Mouse (Mus musculus) midbrain, embryonic 11.5 days (tissue): ENCODE measurements at regions not wholly inside any gene's neighbourhood (a gene's known extent, or its start where the extent isn't known, plus 50 kb on each side); places are given as distances from the start of the nearest gene placed in this dataset.

Experiments
- ATAC-seq: fragments of 200-750 bp; cut with Nextera tagmentation; 2 replicates; pipeline ENCODE4 v1.8.0; 2017; ENCODE audit warnings: moderate TSS enrichment, moderate library complexity; ENCODE audit not compliant: low FRiP score
- DNase-seq: peaks from one replicate; pipeline ENCODE4 v3.0.0; 2015; ENCODE audit warnings: low spot score; ENCODE audit errors: missing footprints
- H3K27ac ChIP-seq: fragments of 300-500 bp; sonication (generic); 2 replicates; pipeline ENCODE4 v1.5.1; 2014; ENCODE audit warnings: low read depth, low read length
- H3K27me3 ChIP-seq: fragments of 300-500 bp; sonication (generic); 2 replicates; pipeline ENCODE4 v1.6.1; 2014; ENCODE audit warnings: mild to moderate bottlenecking, low read length, moderate library complexity, mixed read lengths; ENCODE audit not compliant: control insufficient read depth, insufficient read depth
- H3K36me3 ChIP-seq: fragments of 300-500 bp; sonication (generic); 2 replicates; pipeline ENCODE4 v1.6.1; 2014; ENCODE audit warnings: mild to moderate bottlenecking, low read length, moderate library complexity, mixed read lengths; ENCODE audit not compliant: control insufficient read depth, insufficient read depth
- H3K4me1 ChIP-seq: fragments of 300-500 bp; sonication (generic); 2 replicates; pipeline ENCODE4 v1.6.1; 2014; ENCODE audit warnings: low read length; ENCODE audit not compliant: control insufficient read depth, insufficient read depth
- H3K4me2 ChIP-seq: fragments of 300-500 bp; sonication (generic); 2 replicates; pipeline ENCODE4 v1.6.1; 2014; ENCODE audit warnings: mild to moderate bottlenecking, moderate library complexity
- H3K4me3 ChIP-seq: fragments of 300-500 bp; sonication (generic); 2 replicates; pipeline ENCODE4 v1.5.1; 2014; ENCODE audit warnings: low read depth, low read length
- H3K9ac ChIP-seq: fragments of 300-500 bp; sonication (generic); 2 replicates; pipeline ENCODE4 v1.6.1; 2014; ENCODE audit warnings: low read length
- H3K9me3 ChIP-seq: fragments of 300-500 bp; sonication (generic); 2 replicates; pipeline ENCODE4 v1.6.1; 2016; ENCODE audit warnings: low read length; ENCODE audit not compliant: control insufficient read depth
- WGBS: fragments of 180-500 bp; shearing (Covaris S2); extraction: QIAGEN DNeasy Blood & Tissue Kit; methylation state at CpG from one replicate; pipeline ENCODE4 v1.1.7; 2014; 5-methylcytosine and 5-hydroxymethylcytosine counted together

DNA sequence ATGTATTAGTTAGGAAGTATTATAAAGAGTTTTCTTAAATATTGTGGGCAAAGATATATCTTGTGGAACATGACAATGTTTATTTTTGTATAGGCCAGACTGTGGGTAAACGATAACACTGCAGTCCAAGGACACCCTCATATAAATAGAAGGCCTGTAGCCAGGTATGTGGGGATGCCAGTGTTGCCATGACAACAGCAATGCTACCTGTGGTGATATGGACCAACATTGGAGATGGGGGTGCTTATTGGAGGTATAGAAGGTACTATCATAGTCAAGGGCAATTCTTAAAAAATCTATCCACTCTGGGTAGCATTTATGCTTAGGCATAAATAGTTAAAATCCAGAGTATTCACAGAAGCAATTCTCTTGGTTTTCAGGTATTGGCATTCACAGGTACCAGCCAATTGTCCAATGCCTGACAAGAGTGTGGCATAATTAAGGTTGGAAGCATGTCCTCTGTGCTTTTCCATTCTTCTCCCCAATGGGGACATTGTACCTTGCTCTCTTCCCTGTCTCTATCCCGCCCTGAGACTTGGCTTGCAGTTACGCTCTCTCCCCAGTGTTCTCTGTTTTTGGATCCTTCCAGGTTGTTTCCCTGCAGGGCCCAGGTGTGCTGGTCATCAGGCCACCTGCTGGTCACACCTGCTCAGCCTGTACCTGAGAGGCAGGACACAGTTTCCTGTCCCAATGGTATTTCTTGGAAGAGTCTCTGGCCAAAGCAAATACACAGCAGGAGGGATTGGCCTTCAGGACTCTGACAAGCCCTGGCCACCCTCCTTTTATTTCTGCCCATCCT is 146.1 kb upstream of the Astn2 start:
- H3K4me3 ChIP-seq, result no peak overlapping the region
- 72% methylated on average over 3 of the region's 3 CpGs for WGBS
- H3K4me2 ChIP-seq, result no peak overlapping the region
- H3K27me3 ChIP-seq, result no peaks in the 10 kb centered on the region; the same call in 1 of the 2 replicates
- ATAC-seq (no peak), DNase-seq (no peak)
- no peak overlapping the region for H3K9ac ChIP-seq
- no peaks in the 10 kb centered on the region for H3K4me1 ChIP-seq
- H3K27ac ChIP-seq, result no peak overlapping the region
- H3K9me3 ChIP-seq, result no peaks in the 10 kb centered on the region
- no peaks in the 10 kb centered on the region for H3K36me3 ChIP-seq

DNA sequence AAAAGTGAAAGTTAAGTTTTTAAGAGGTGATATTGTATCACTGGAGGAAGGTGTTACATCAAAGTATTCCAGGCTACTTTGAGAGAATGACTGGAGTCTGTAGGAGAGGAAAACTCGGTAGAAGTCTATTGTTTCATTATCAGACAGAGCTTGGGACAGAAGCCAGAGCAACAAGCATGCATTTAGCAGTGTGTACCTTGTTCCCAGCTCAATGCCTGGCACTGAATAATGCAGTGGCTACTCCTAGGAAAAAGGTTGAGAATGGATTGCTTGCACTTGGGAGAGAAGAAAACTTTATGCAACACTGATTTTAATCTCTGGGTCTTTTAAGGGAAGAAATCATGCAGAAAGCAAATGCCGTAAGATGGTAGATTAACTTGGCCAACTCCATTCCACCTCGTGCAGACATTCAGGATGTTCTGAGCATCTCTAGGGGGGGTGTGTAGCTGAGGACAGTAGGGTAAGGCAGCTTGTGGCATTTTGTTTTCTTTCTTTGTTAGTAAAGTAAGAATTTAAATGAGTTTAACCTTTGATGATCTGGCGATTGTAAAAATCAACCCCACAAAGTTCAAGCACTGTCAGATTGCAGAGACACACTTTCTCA is 138.5 kb upstream of the Astn2 start:
- DNase-seq (no peak), ATAC-seq (no peak; the same call in 1 of the 2 replicates)
- Histone ChIP-seq H3K4me1 (no peaks in the 10 kb centered on the region), H3K4me2 (no peak overlapping the region), H3K4me3 (no peak overlapping the region), H3K9me3 (no peaks in the 10 kb centered on the region), H3K9ac (no peak overlapping the region), H3K27me3 (no peaks in the 10 kb centered on the region; the same call in 1 of the 2 replicates), H3K27ac (no peak overlapping the region), H3K36me3 (no peaks in the 10 kb centered on the region)
- 35% methylated on average over 4 of the region's 4 CpGs for WGBS

DNA sequence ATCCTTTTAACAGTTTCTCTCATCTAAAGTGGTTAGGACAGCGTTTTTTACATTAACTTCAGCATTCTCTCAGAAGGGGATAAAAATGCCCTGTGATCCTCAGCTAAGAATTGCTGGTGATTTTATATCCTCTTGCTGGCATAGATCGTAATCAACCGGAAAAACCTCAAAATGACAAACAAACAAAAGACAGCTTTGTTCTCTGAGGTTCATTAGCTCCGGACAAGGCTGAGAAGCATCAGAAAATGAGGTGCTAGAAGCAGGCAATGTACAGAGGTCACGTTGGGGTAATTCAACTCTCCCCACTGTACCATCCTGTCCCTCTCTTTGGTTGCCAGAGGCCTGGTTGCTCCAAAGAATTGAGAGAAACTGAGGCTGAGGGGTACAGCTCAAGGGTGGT is 120.0 kb upstream of the Astn2 start:
- WGBS, result 88% methylated on average over 5 of the region's 5 CpGs

DNA sequence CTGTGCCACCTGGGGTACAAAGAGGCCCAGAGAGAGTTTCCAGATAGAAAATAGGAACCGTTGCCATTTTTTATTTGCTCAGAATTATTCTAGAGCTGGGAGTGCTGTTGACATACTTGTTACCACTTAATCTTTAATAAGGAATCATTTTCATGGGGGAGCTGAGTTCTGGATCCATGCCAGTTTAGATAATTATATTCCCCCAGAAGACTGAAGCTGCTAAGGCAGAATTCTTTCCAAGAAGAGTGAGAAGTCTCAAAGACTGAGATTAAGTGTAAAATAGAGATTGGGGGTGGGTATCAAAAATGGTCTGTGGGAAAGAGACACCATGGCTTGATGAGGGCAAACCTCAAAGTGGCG is 119.5 kb upstream of the Astn2 start:
- no peak overlapping the region for H3K9ac ChIP-seq
- no peaks in the 10 kb centered on the region for H3K9me3 ChIP-seq
- H3K4me2 ChIP-seq, result no peak overlapping the region
- no peaks in the 10 kb centered on the region for H3K4me1 ChIP-seq
- no peaks in the 10 kb centered on the region for H3K27me3 ChIP-seq
- DNase-seq, result no peak
- no peak overlapping the region for H3K27ac ChIP-seq
- H3K4me3 ChIP-seq, result no peak overlapping the region
- no peaks in the 10 kb centered on the region for H3K36me3 ChIP-seq
- 93% methylated on average over 2 of the region's 2 CpGs for whole genome bisulfite sequencing
- no peak for ATAC-seq

More for the DNA sequence above, 120.0 kb upstream of the Astn2 start:
- no peaks in the 10 kb centered on the region for H3K27me3 ChIP-seq
- no peaks in the 10 kb centered on the region for H3K4me1 ChIP-seq
- no peaks in the 10 kb centered on the region for H3K9me3 ChIP-seq
- no peak overlapping the region for H3K4me3 ChIP-seq
- no peaks in the 10 kb centered on the region for H3K36me3 ChIP-seq
- no peak overlapping the region for H3K27ac ChIP-seq
- no peak for DNase-seq
- no peak for ATAC-seq
- no peak overlapping the region for H3K9ac ChIP-seq
- no peak overlapping the region for H3K4me2 ChIP-seq

DNA sequence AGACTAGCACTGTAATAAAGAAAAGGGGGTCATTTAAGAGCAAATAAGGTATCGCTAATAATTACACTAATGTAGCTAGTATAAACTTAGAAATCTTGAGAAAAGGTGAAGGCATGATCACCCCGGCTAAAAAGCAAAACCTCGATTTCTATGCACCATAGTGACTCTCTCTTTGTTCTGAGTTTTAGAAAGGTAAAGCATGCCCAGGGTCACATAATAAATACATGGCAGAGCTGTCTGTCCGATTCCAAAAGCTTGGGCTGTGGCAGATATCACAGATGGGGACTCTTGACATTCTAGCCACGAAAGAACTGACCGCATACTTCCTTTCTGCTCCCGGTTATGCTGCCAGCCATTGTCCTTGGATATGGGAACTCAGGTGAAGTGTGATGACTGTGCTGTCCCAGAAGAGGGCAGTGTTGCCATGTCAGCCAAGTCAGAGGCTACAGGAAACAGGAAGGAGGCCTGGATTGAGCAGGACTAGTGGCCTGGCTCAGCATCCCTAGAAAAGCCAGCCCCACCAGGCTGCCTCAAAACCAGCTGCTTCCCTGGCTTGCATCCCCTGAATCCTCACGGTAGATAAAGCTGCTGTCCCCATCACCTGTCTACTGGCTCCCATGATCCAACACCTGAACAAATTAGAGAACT is 119.0 kb upstream of the Astn2 start:
- WGBS, result 48% methylated on average over 8 of the region's 8 CpGs
- no peak overlapping the region for H3K27ac ChIP-seq

DNA sequence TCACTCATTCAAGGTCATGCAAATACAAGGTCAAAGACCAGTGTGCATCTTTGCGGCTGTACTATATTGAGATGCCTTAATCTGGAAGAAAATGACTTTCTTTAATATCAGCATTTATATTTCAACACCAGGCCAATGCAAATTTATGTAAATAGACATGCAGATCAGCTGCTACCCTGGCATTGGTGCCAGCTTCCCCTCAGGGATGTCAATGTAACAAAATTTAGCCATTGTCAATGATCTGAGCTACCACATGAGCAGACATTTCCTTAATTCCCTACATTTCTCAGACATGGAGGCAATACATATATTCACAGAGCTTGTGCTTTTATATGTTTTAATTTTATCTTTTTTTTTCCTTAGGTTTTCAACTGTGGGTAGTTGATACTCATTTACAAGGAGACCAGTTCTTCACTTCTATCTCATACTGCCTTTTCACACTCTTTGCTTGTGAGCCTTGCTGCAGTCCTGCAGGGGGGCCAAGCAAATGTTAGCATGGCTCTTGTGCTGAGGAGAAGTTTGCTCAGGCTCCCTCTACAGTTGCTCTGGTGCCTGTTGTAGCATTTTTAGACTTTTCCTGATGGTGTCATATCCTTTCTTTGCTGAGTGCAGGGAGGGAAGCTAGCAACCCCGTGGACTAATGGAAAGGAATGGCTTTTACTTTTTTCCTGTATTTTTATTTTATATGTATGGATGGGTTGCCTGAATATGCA is 117.8 kb upstream of the Astn2 start:
- no peaks in the 10 kb centered on the region for H3K36me3 ChIP-seq
- no peak overlapping the region for H3K4me2 ChIP-seq
- 74% methylated on average over 2 of the region's 2 CpGs for WGBS
- DNase-seq (no peak), ATAC-seq (no peak)
- no peaks in the 10 kb centered on the region for H3K27me3 ChIP-seq
- H3K4me3 ChIP-seq, result no peak overlapping the region
- no peak overlapping the region for H3K27ac ChIP-seq
- no peak overlapping the region for H3K9ac ChIP-seq
- no peaks in the 10 kb centered on the region for H3K9me3 ChIP-seq
- H3K4me1 ChIP-seq, result no peaks in the 10 kb centered on the region

More for the DNA sequence above, 119.0 kb upstream of the Astn2 start:
- Histone ChIP-seq H3K36me3 (no peaks in the 10 kb centered on the region), H3K9me3 (no peaks in the 10 kb centered on the region), H3K9ac (no peak overlapping the region), H3K4me3 (no peak overlapping the region), H3K4me2 (no peak overlapping the region), H3K27me3 (no peaks in the 10 kb centered on the region), H3K4me1 (no peaks in the 10 kb centered on the region)
- peak; percentile 87 for DNase-seq
- ATAC-seq, result peak; percentile 90

DNA sequence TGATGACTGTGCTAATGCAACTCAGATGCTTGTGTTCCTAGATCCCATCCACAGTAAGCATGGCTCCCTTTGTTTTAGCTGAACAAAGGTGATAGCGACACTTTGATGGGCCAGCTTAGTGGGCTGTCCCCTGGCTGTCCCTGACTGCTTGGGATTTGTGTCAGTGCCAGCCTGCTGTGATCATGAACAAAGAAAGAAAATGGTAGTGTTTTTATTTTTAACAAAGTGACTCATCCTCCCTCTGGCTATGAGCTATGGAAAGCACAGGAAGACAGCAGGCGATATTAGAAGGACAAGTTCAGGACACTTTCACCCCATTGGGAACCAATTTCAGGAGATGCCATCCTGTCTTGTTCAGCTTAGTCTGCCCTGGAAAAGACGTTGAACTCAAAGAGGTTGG is 116.4 kb upstream of the Astn2 start:
- Histone ChIP-seq H3K4me2 (no peak overlapping the region), H3K36me3 (no peaks in the 10 kb centered on the region), H3K9me3 (no peaks in the 10 kb centered on the region), H3K27ac (no peak overlapping the region), H3K4me1 (no peaks in the 10 kb centered on the region), H3K27me3 (no peaks in the 10 kb centered on the region), H3K4me3 (no peak overlapping the region), H3K9ac (no peak overlapping the region)
- DNase-seq (no peak), ATAC-seq (no peak)
- 72% methylated on average over 3 of the region's 3 CpGs for WGBS

DNA sequence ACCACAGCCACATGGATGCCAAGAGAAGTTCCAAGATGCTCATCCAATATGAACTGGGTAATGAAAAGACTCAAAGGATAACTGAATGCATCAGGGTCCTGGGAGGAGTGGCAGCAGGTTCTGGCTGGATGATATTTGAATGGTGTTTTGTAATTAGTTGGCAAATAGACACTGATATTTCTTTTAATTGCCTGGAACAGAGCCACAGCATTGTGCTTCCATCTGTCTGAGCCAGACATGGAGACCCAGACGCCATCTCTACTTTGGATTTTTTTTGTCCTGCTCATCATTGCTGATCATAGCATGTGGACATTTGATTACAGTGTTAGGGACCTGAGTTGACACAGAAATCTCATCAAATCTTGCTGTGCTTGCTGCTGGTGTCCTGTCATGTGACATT is 111.4 kb upstream of the Astn2 start:
- H3K27ac ChIP-seq, result no peak overlapping the region
- no peak for ATAC-seq
- H3K36me3 ChIP-seq, result no peaks in the 10 kb centered on the region
- WGBS, result 100% methylated on average over 1 of the region's 1 CpGs
- no peaks in the 10 kb centered on the region for H3K27me3 ChIP-seq
- H3K9me3 ChIP-seq, result no peaks in the 10 kb centered on the region
- no peak overlapping the region for H3K4me2 ChIP-seq
- no peak overlapping the region for H3K9ac ChIP-seq
- no peak for DNase-seq
- H3K4me3 ChIP-seq, result no peak overlapping the region
- no peaks in the 10 kb centered on the region for H3K4me1 ChIP-seq

DNA sequence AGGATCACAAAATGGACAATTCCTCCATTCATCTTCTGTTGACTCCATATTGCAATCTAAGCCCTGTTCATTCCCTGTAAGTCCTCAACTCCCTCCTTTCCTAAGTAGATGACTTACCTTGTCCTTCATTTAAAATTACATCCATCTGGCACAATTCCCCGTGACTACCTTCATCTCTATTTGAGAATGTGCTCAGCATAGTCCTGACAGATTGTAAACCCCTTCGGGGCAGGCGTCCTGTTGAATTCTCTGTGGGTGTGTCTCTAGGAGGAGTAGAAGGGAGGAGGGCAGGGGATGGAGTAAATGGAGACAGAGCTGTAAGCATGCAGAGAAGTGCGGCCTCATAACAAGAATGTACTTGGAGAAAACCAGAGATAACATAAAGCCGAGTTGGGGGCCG is 79.1 kb upstream of the Astn2 start:
- no peaks in the 10 kb centered on the region for H3K9me3 ChIP-seq
- 88% methylated on average over 6 of the region's 6 CpGs for WGBS
- no peaks in the 10 kb centered on the region for H3K36me3 ChIP-seq
- H3K27ac ChIP-seq, result no peak overlapping the region
- H3K27me3 ChIP-seq, result no peaks in the 10 kb centered on the region
- H3K4me2 ChIP-seq, result no peak overlapping the region
- H3K4me3 ChIP-seq, result no peak overlapping the region
- H3K4me1 ChIP-seq, result no peaks in the 10 kb centered on the region
- ATAC-seq (no peak), DNase-seq (no peak)
- no peak overlapping the region for H3K9ac ChIP-seq
